Mouse (Mus musculus): ENCODE measurements around the gene Lrrfip1.

- TF ChIP-seq CTCF (IDR thresholded peaks at IDR 0.05; ENCODE audit: low read depth) (no peak), EP300 (optimal IDR thresholded peaks at IDR 0.05) (no peak)
These were observed 104.9 kb downstream of the Lrrfip1 start for GRCm38 (mm10) chr1:91103366-91103983.

Measured in stomach, postnatal 0 days (tissue).